Mouse (Mus musculus): ENCODE results near the gene Fgfr2.

- TF ChIP-seq POLR2A (IDR thresholded peaks at IDR 0.05; ENCODE audit: low read depth, low read length), result no peak
- TF ChIP-seq CTCF (conservative IDR thresholded peaks at IDR 0.05; ENCODE audit: insufficient read depth, insufficient read length, low read depth, low read length), result no peak
These were observed 2329.5 kb downstream of the Fgfr2 start for GRCm38 (mm10) chr7:130793671-130794070.

All from kidney, adult 2 months (tissue).